Mouse (Mus musculus) lung, postnatal 0 days (tissue): Measurements from ENCODE around the gene Elmo2. TPM values are rescaled to one million over a fixed set of nuclear protein-coding genes. Genes with fewer than 3 reads are reported as not detected.
A peak's percentile ranks its signal among the peaks of the same experiment; 100 is the strongest.

Experiments
- ATAC-seq: fragments of 200-750 bp; cut with Nextera tagmentation; 2 replicates; pipeline ENCODE4 v1.8.0; 2017; ENCODE audit warnings: moderate library complexity
- DNase-seq: peaks from one replicate; pipeline ENCODE4 v3.0.0-alpha.2; 2016; ENCODE audit warnings: low spot score
- H3K27ac ChIP-seq: fragments of 300-500 bp; sonication (generic); 2 replicates; pipeline ENCODE4 v1.5.1; 2014; ENCODE audit warnings: antibody characterized with exemption, mild to moderate bottlenecking, low read length, mixed read lengths
- H3K27me3 ChIP-seq: fragments of 300-500 bp; sonication (generic); replicated peaks from 2 replicates; pipeline ENCODE4 v1.6.1; 2014; ENCODE audit warnings: low read length, mixed read lengths; ENCODE audit not compliant: insufficient read depth
- H3K36me3 ChIP-seq: fragments of 300-500 bp; sonication (generic); 2 replicates; pipeline ENCODE4 v1.6.1; 2014; ENCODE audit warnings: low read length, mixed read lengths; ENCODE audit not compliant: insufficient read depth
- H3K4me1 ChIP-seq: fragments of 300-500 bp; sonication (generic); 2 replicates; pipeline ENCODE4 v1.6.1; 2014; ENCODE audit warnings: antibody characterized with exemption, low read depth, low read length, mixed read lengths; ENCODE audit not compliant: insufficient read depth
- H3K4me2 ChIP-seq: fragments of 300-500 bp; sonication (generic); replicated peaks from 2 replicates; pipeline ENCODE4 v1.6.1; 2014; ENCODE audit warnings: low read depth, mild to moderate bottlenecking, low read length, moderate library complexity, mixed read lengths
- H3K4me3 ChIP-seq: fragments of 300-500 bp; sonication (generic); 2 replicates; pipeline ENCODE4 v1.5.1; 2014; ENCODE audit warnings: low read depth, low read length
- H3K9ac ChIP-seq: fragments of 300-500 bp; sonication (generic); replicated peaks from 2 replicates; pipeline ENCODE4 v1.6.1; 2014; ENCODE audit warnings: low read depth, mild to moderate bottlenecking
- H3K9me3 ChIP-seq: fragments of 300-500 bp; sonication (generic); 2 replicates; pipeline ENCODE4 v1.6.1; 2016; ENCODE audit warnings: low read length, mixed read lengths
- CTCF ChIP-seq: IDR thresholded peaks from 2 replicates; pipeline ENCODE4 v1.5.1; 2016; ENCODE audit warnings: antibody characterized with exemption, mild to moderate bottlenecking
- EP300 ChIP-seq: IDR thresholded peaks from 2 replicates; pipeline ENCODE4 v1.6.1; 2016; ENCODE audit warnings: antibody characterized with exemption, mild to moderate bottlenecking, control low read depth
- WGBS: fragments of 180-500 bp; shearing (Covaris S2); extraction: QIAGEN DNeasy Blood & Tissue Kit; methylation state at CpG from one replicate; pipeline ENCODE4 v1.1.7; 2014; 5-methylcytosine and 5-hydroxymethylcytosine counted together
- polyA plus RNA-seq: library from polyadenylated mRNA; unstranded; fragments of >200 nt; fragmentation: Nextera tagmentation; extraction: Ambion mirVana; gene quantifications from 2 replicates; pipeline ENCODE4 v1.2.1, GENCODE M21; 2015

The Elmo2 gene
- polyA plus RNA-seq, 1 experiment from 2014 or later = 66.4 TPM

DNA sequence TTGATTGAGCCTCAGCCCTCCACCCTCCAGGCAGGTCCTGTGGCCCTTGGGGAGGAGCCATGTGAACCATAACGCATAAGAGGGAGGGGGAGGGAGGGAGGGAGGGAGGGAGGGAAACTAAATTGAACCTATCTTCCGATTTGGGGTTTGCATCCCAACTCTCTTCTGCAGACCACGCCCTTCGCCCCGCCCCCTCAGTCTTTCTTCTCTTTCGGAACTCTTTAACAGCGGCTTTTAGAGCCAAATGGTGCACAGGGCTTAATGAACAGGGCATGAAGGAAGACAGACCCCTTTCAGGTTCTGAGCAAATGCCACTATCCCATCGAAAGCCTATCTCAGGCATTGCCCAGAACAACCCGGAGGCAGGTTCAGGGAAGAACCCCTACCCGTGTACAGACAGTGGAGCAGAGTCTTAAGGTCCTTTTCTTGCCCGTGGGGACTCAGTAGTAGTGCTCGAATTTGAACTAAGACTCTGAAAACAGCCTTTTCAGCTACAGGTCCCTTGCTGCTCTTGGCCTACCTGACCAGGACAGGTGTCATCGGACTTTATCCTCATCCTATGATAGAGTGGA is 41.7 kb upstream of the Elmo2 start:
- H3K36me3 ChIP-seq = no peaks in the 10 kb centered on the region
- H3K9me3 ChIP-seq = no peaks in the 10 kb centered on the region
- H3K4me2 ChIP-seq = peak overlapping the region; percentile 34
- H3K9ac ChIP-seq = no peak overlapping the region
- no peak overlapping the region for H3K4me3 ChIP-seq
- WGBS = 4% methylated on average over 12 of the region's 13 CpGs
- 0 out of 2 replicates have a peak, but pooled peaks cover 3% of the 10 kb centered on the region for H3K27me3 ChIP-seq
- no peak overlapping the region for H3K27ac ChIP-seq
- H3K4me1 ChIP-seq = peaks cover 8% of the 10 kb centered on the region; the same call in 1 of the 2 replicates
- peak; percentile 22 for DNase-seq
- no peak for ATAC-seq
- no peak for TF ChIP-seq CTCF
- TF ChIP-seq EP300 = no peak

DNA sequence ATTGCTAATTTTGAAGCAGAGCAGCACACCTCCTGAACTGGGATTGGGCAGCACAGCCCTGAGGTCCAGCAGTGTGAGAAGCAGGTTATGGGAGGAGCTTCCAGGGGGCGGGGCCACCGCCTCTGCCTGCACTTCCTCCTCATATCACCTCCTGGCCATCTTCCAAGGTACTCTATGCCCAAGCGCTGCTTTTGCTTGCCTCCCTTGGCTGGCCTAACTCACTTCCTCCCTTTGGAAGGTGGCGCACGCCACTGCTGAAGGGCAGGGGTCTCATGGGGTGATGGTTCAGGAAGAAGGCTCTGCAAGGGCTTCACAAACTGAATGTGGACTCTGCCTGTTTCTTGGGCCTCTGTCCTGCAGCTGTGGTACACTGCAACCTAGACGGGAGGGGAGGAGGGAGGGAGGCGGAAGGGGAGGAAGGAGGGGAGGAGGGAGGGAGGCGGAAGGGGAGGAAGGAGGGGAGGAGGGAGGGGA is 40.8 kb upstream of the Elmo2 start:
- Histone ChIP-seq H3K9ac (no peak overlapping the region), H3K4me3 (no peak overlapping the region), H3K36me3 (no peaks in the 10 kb centered on the region), H3K4me1 (peaks cover 8% of the 10 kb centered on the region; the same call in 1 of the 2 replicates), H3K4me2 (peak overlapping the region; percentile 14; the same call in 1 of the 2 replicates), H3K9me3 (no peaks in the 10 kb centered on the region), H3K27ac (no peak overlapping the region), H3K27me3 (0 out of 2 replicates have a peak, but pooled peaks cover 3% of the 10 kb centered on the region)
- TF ChIP-seq EP300 = no peak
- no peak for TF ChIP-seq CTCF
- DNase-seq (peak; percentile 91), ATAC-seq (peak; percentile 84)
- 7% methylated on average over 5 of the region's 8 CpGs for WGBS

DNA sequence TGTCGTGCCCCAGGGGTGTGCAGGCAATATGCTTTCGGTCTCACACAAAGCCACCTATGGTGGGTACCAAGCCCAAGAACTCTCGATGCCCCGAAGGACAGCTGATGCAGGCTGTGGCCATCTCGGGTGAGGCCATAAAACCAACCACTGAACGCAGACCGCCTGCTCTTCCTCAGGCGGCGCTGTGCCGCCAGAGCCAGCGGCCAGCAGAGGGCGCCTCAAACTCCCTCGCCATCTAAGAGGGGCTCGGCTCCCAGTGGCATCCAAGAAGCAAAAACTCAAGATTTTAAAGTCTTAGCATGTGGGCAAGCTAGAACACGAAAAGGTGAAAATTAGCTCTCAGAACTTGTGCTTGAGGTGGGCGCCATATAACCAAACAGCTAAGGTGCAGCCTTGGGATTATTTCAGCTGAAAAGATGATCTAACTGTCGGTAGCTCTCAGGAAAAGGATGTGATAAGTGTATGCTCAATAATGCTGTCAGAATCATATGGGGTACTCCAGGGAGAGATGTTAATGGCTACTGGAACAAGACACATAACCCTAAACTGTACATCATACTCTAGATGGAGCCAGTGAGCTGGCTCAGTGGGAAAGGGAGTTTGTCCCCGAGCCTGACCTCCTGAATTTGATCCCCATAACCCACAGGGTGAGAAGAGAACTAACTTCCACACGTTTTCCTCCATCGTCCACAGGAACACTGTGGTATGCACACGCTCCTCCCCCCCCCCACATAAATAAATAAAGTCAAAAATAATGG is 38.2 kb upstream of the Elmo2 start:
- no peak overlapping the region for H3K4me3 ChIP-seq
- no peak overlapping the region for H3K9ac ChIP-seq
- no peaks in the 10 kb centered on the region for H3K9me3 ChIP-seq
- 0 out of 2 replicates have a peak, but pooled peaks have one; percentile 42 for ATAC-seq
- peak; percentile 57 for DNase-seq
- H3K4me1 ChIP-seq = peaks cover 8% of the 10 kb centered on the region; the same call in 1 of the 2 replicates
- 0 out of 2 replicates have a peak, but pooled peaks cover 3% of the 10 kb centered on the region for H3K27me3 ChIP-seq
- H3K4me2 ChIP-seq = no peak overlapping the region
- H3K36me3 ChIP-seq = no peaks in the 10 kb centered on the region
- 13% methylated on average over 21 of the region's 21 CpGs for WGBS
- no peak overlapping the region for H3K27ac ChIP-seq
- TF ChIP-seq EP300 (no peak), CTCF (peak; percentile 91)

DNA sequence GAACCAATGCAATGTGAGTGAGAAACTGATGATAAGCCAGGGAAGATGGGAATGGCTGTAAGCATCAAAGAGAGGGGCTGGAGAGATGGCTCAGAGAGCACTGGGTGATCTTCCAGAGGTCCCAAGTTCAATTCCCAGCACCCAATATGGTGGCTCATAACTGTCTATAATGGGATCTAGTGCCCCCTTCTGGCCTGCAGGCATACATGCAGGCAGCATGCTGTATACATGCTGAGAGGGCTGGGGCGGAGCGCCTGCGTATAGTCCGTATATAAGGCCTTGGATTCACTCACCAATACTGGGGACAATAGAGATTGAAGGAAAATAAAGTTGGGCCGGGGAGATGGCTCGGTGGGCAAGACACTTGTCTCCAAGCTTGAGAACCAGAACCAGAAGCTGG is 37.0 kb upstream of the Elmo2 start:
- no peak for ATAC-seq
- DNase-seq = no peak
- H3K27me3 ChIP-seq = no peaks in the 10 kb centered on the region
- H3K4me3 ChIP-seq = no peak overlapping the region
- 83% methylated on average over 6 of the region's 6 CpGs for WGBS
- no peaks in the 10 kb centered on the region for H3K9me3 ChIP-seq
- peaks cover 8% of the 10 kb centered on the region; the same call in 1 of the 2 replicates for H3K4me1 ChIP-seq
- H3K4me2 ChIP-seq = no peak overlapping the region
- TF ChIP-seq CTCF = no peak; the same call in 1 of the 2 replicates
- H3K36me3 ChIP-seq = no peaks in the 10 kb centered on the region
- H3K27ac ChIP-seq = no peak overlapping the region
- no peak overlapping the region for H3K9ac ChIP-seq

DNA sequence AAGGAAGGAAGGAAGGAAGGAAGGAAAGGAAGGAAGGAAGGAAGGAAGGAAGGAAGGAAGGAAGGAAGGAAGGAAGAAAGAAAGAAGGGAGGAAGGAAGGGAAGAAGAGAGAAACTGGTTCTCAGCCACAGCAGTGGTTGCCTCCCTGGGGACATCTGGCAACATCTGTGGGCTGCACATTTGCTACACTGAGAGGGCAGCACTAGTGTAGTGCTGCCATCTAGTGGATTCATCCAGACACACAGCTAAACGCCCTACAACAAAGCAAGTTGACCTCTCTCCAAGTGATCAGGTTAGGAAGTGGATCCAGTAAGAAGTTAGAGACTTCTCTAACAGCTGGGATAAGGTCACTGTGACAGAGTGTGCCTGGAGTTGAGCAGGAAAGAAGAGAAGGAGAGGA is 34.6 kb upstream of the Elmo2 start:
- no peaks in the 10 kb centered on the region for H3K4me1 ChIP-seq
- H3K9ac ChIP-seq = no peak overlapping the region
- TF ChIP-seq CTCF (peak; percentile 92), EP300 (no peak)
- H3K36me3 ChIP-seq = no peaks in the 10 kb centered on the region
- no peaks in the 10 kb centered on the region for H3K9me3 ChIP-seq
- H3K27ac ChIP-seq = no peak overlapping the region
- H3K27me3 ChIP-seq = no peaks in the 10 kb centered on the region
- 0% methylated on average over 1 of the region's 1 CpGs for WGBS
- ATAC-seq (peak; percentile 56), DNase-seq (peak; percentile 84)
- H3K4me3 ChIP-seq = no peak overlapping the region
- no peak overlapping the region for H3K4me2 ChIP-seq

DNA sequence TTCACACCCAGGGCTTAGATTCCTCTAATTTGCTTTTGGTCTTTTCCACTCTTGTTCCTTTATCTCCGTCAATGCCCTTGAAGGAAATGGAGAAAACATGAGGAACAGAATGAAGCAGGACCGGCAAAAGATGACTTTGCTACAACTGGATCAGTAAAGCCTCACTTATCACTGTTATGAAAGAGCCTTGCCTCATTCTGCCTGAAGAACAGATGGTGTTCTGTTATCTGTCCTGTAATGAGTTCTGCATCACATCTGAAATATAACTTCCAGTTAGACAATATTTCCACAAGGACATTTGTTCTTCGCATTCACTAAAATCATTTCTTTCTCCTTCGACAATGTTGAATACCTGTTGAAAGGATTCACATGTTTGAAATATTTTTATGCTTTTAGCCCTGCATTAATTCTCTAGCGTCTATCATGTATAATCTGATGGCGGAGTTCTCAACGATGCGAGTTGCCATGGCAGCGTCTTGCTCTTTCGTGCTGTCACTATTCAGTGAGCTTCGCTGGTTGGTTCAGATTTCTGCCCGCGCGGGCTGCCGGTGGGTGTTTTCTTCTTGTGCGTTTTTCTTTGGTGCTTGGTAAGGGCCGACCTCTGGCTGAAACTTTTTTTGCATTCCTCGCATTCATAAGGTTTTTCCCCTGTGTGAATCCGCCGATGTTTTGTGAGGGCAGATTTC is 25.7 kb upstream of the Elmo2 start:
- Histone ChIP-seq H3K9me3 (no peaks in the 10 kb centered on the region; the same call in 1 of the 2 replicates), H3K27ac (no peak overlapping the region), H3K4me1 (no peaks in the 10 kb centered on the region), H3K36me3 (no peaks in the 10 kb centered on the region), H3K9ac (no peak overlapping the region), H3K4me3 (no peak overlapping the region), H3K4me2 (no peak overlapping the region), H3K27me3 (no peaks in the 10 kb centered on the region)
- WGBS = 85% methylated on average over 20 of the region's 20 CpGs
- no peak for TF ChIP-seq CTCF
- TF ChIP-seq EP300 = no peak
- ATAC-seq (no peak), DNase-seq (no peak)
